Mouse (Mus musculus): ENCODE measurements around the gene Tpst1. TPM values are rescaled to one million over a fixed set of nuclear protein-coding genes. Genes with fewer than 3 reads are reported as not detected.

Gene Tpst1
- polyA plus RNA-seq, 1 experiment from 2014 or later, result 48.1 TPM

GRCm38 (mm10) chr5:130143101-130143500 lies 70.0 kb downstream of the Tpst1 start:
- Histone ChIP-seq H3K4me1 (ENCODE audit: control insufficient read depth, insufficient read depth, low read length) (peaks cover 8% of the 10 kb centered on the region; the same call in 1 of the 2 replicates), H3K4me2 (ENCODE audit: low read depth, low read length) (no peak overlapping the region), H3K27me3 (ENCODE audit: control insufficient read depth, insufficient read depth, low read length) (no peaks in the 10 kb centered on the region), H3K27ac (ENCODE audit: low read depth, low read length) (no peak overlapping the region), H3K4me3 (ENCODE audit: low read depth, low read length) (no peak overlapping the region), H3K9me3 (ENCODE audit: control insufficient read depth, low read length) (no peaks in the 10 kb centered on the region), H3K9ac (replicated peaks; ENCODE audit: low read depth, low read length) (no peak overlapping the region), H3K36me3 (ENCODE audit: control insufficient read depth, insufficient read depth, low read length) (no peaks in the 10 kb centered on the region)
- no peak for ATAC-seq (ENCODE audit: low read depth)
- 96% methylated on average over 7 of the region's 7 CpGs for WGBS

- Histone ChIP-seq H3K4me3 (ENCODE audit: low read depth, low read length) (peak overlapping the region; percentile 70), H3K4me2 (ENCODE audit: low read depth, low read length) (peak overlapping the region; percentile 69), H3K27ac (ENCODE audit: low read depth, low read length) (peak overlapping the region; percentile 87), H3K4me1 (ENCODE audit: control insufficient read depth, insufficient read depth, low read length) (peaks cover 8% of the 10 kb centered on the region; the same call in 1 of the 2 replicates), H3K9ac (replicated peaks; ENCODE audit: low read depth, low read length) (peak overlapping the region; percentile 43), H3K36me3 (ENCODE audit: control insufficient read depth, insufficient read depth, low read length) (0 out of 2 replicates have a peak, but pooled peaks cover 4% of the 10 kb centered on the region), H3K27me3 (ENCODE audit: control insufficient read depth, insufficient read depth, low read length) (no peaks in the 10 kb centered on the region), H3K9me3 (ENCODE audit: control insufficient read depth, low read length) (no peaks in the 10 kb centered on the region)
- WGBS, result 2% methylated on average over 20 of the region's 20 CpGs
- ATAC-seq (ENCODE audit: low read depth), result peak; percentile 58
These were observed 70.8 kb downstream of the Tpst1 start for GRCm38 (mm10) chr5:130143977-130144333.

GRCm38 (mm10) chr5:130144334-130145312 lies 71.5 kb downstream of the Tpst1 start, which contains the start of gene Kctd7:
Gene Kctd7, plus strand, starts transcription at chr5:130144861.
- Histone ChIP-seq H3K27me3 (ENCODE audit: control insufficient read depth, insufficient read depth, low read length) (no peaks in the 10 kb centered on the region), H3K4me2 (ENCODE audit: low read depth, low read length) (peak within 1 kb of the TSS; percentile 69), H3K36me3 (ENCODE audit: control insufficient read depth, insufficient read depth, low read length) (peaks cover 5% of the 10 kb centered on the region; the same call in 1 of the 2 replicates), H3K9ac (replicated peaks; ENCODE audit: low read depth, low read length) (peak within 1 kb of the TSS; percentile 82), H3K9me3 (ENCODE audit: control insufficient read depth, low read length) (no peaks in the 10 kb centered on the region), H3K27ac (ENCODE audit: low read depth, low read length) (peak within 1 kb of the TSS; percentile 87), H3K4me1 (ENCODE audit: control insufficient read depth, insufficient read depth, low read length) (peaks cover 8% of the 10 kb centered on the region; the same call in 1 of the 2 replicates), H3K4me3 (ENCODE audit: low read depth, low read length) (peak within 1 kb of the TSS; percentile 70)
- peak; percentile 97 for ATAC-seq (ENCODE audit: low read depth)
- under 1% methylated on average over 65 of the region's 66 CpGs for WGBS

- WGBS, result 87% methylated on average over 8 of the region's 8 CpGs
- no peak overlapping the region for H3K9ac ChIP-seq (replicated peaks; ENCODE audit: low read depth, low read length)
These were observed 72.8 kb downstream of the Tpst1 start for GRCm38 (mm10) chr5:130145961-130146360.

GRCm38 (mm10) chr5:130149726-130150310 lies 76.7 kb downstream of the Tpst1 start:
- Histone ChIP-seq H3K4me2 (ENCODE audit: low read depth, low read length) (no peak overlapping the region), H3K27ac (ENCODE audit: low read depth, low read length) (no peak overlapping the region)

More at GRCm38 (mm10) chr5:130145961-130146360, 72.8 kb downstream of the Tpst1 start:
- H3K4me2 ChIP-seq (ENCODE audit: low read depth, low read length), result peak overlapping the region; percentile 69
- H3K4me1 ChIP-seq (ENCODE audit: control insufficient read depth, insufficient read depth, low read length), result peaks cover 8% of the 10 kb centered on the region; the same call in 1 of the 2 replicates
- no peak overlapping the region for H3K27ac ChIP-seq (ENCODE audit: low read depth, low read length)
- H3K4me3 ChIP-seq (ENCODE audit: low read depth, low read length), result peak overlapping the region; percentile 70; the same call in 1 of the 2 replicates
- peaks cover 10% of the 10 kb centered on the region; the same call in 1 of the 2 replicates for H3K36me3 ChIP-seq (ENCODE audit: control insufficient read depth, insufficient read depth, low read length)
- H3K9me3 ChIP-seq (ENCODE audit: control insufficient read depth, low read length), result no peaks in the 10 kb centered on the region
- H3K27me3 ChIP-seq (ENCODE audit: control insufficient read depth, insufficient read depth, low read length), result no peaks in the 10 kb centered on the region
- no peak for ATAC-seq (ENCODE audit: low read depth)

GRCm38 (mm10) chr5:130154286-130154685 lies 81.2 kb downstream of the Tpst1 start:
- H3K4me1 ChIP-seq (ENCODE audit: control insufficient read depth, insufficient read depth, low read length), result no peaks in the 10 kb centered on the region
- peaks cover 23% of the 10 kb centered on the region for H3K36me3 ChIP-seq (ENCODE audit: control insufficient read depth, insufficient read depth, low read length)
- 84% methylated on average over 2 of the region's 2 CpGs for WGBS
- H3K9me3 ChIP-seq (ENCODE audit: control insufficient read depth, low read length), result no peaks in the 10 kb centered on the region
- H3K27me3 ChIP-seq (ENCODE audit: control insufficient read depth, insufficient read depth, low read length), result no peaks in the 10 kb centered on the region
- no peak for ATAC-seq (ENCODE audit: low read depth)
- H3K4me2 ChIP-seq (ENCODE audit: low read depth, low read length), result no peak overlapping the region
- H3K4me3 ChIP-seq (ENCODE audit: low read depth, low read length), result no peak overlapping the region
- no peak overlapping the region for H3K27ac ChIP-seq (ENCODE audit: low read depth, low read length)
- no peak overlapping the region for H3K9ac ChIP-seq (replicated peaks; ENCODE audit: low read depth, low read length)

More at GRCm38 (mm10) chr5:130149726-130150310, 76.7 kb downstream of the Tpst1 start:
- no peaks in the 10 kb centered on the region for H3K27me3 ChIP-seq (ENCODE audit: control insufficient read depth, insufficient read depth, low read length)
- H3K4me1 ChIP-seq (ENCODE audit: control insufficient read depth, insufficient read depth, low read length), result 0 out of 2 replicates have a peak, but pooled peaks cover 5% of the 10 kb centered on the region
- no peak overlapping the region for H3K9ac ChIP-seq (replicated peaks; ENCODE audit: low read depth, low read length)
- WGBS, result 54% methylated on average over 7 of the region's 7 CpGs
- H3K36me3 ChIP-seq (ENCODE audit: control insufficient read depth, insufficient read depth, low read length), result peaks cover 27% of the 10 kb centered on the region
- H3K4me3 ChIP-seq (ENCODE audit: low read depth, low read length), result no peak overlapping the region
- no peaks in the 10 kb centered on the region for H3K9me3 ChIP-seq (ENCODE audit: control insufficient read depth, low read length)
- no peak for ATAC-seq (ENCODE audit: low read depth)

- Histone ChIP-seq H3K36me3 (ENCODE audit: control insufficient read depth, insufficient read depth, low read length) (no peaks in the 10 kb centered on the region), H3K27ac (ENCODE audit: low read depth, low read length) (no peak overlapping the region), H3K4me1 (ENCODE audit: control insufficient read depth, insufficient read depth, low read length) (no peaks in the 10 kb centered on the region), H3K9ac (replicated peaks; ENCODE audit: low read depth, low read length) (no peak overlapping the region), H3K4me2 (ENCODE audit: low read depth, low read length) (no peak overlapping the region), H3K9me3 (ENCODE audit: control insufficient read depth, low read length) (no peaks in the 10 kb centered on the region), H3K27me3 (ENCODE audit: control insufficient read depth, insufficient read depth, low read length) (no peaks in the 10 kb centered on the region), H3K4me3 (ENCODE audit: low read depth, low read length) (no peak overlapping the region)
- WGBS, result 78% methylated on average over 4 of the region's 4 CpGs
- no peak for ATAC-seq (ENCODE audit: low read depth)
These were observed 85.4 kb downstream of the Tpst1 start for GRCm38 (mm10) chr5:130158545-130158944.

GRCm38 (mm10) chr5:130159761-130160201 lies 86.7 kb downstream of the Tpst1 start:
- 63% methylated on average over 7 of the region's 7 CpGs for WGBS
- Histone ChIP-seq H3K4me2 (ENCODE audit: low read depth, low read length) (no peak overlapping the region), H3K4me3 (ENCODE audit: low read depth, low read length) (no peak overlapping the region), H3K27me3 (ENCODE audit: control insufficient read depth, insufficient read depth, low read length) (no peaks in the 10 kb centered on the region), H3K36me3 (ENCODE audit: control insufficient read depth, insufficient read depth, low read length) (no peaks in the 10 kb centered on the region), H3K9ac (replicated peaks; ENCODE audit: low read depth, low read length) (no peak overlapping the region), H3K9me3 (ENCODE audit: control insufficient read depth, low read length) (no peaks in the 10 kb centered on the region), H3K4me1 (ENCODE audit: control insufficient read depth, insufficient read depth, low read length) (no peaks in the 10 kb centered on the region), H3K27ac (ENCODE audit: low read depth, low read length) (no peak overlapping the region)
- no peak for ATAC-seq (ENCODE audit: low read depth)
